Mouse (Mus musculus) heart, postnatal 0 days (tissue): ENCODE measurements around the gene Ric3. TPM values are rescaled to one million over a fixed set of nuclear protein-coding genes. Genes with fewer than 3 reads are reported as not detected.
A peak's percentile ranks its signal among the peaks of the same experiment; 100 is the strongest.

Experiments
- ATAC-seq: fragments of 200-750 bp; cut with Nextera tagmentation; 2 replicates; pipeline ENCODE4 v1.8.0; 2017; ENCODE audit warnings: low read depth, moderate number of reproducible peaks, moderate library complexity; ENCODE audit not compliant: insufficient read depth
- DNase-seq: peaks from one replicate; pipeline ENCODE4 v3.0.0-alpha.2; 2016; ENCODE audit warnings: low spot score
- H3K27ac ChIP-seq: fragments of 300-500 bp; sonication (generic); 2 replicates; pipeline ENCODE4 v1.5.1; 2014; ENCODE audit warnings: low read depth, mild to moderate bottlenecking
- H3K27me3 ChIP-seq: fragments of 300-500 bp; sonication (generic); 2 replicates; pipeline ENCODE4 v1.6.1; 2014; ENCODE audit warnings: low read length, mixed read lengths; ENCODE audit not compliant: control insufficient read depth, insufficient read depth
- H3K36me3 ChIP-seq: fragments of 300-500 bp; sonication (generic); replicated peaks from 2 replicates; pipeline ENCODE4 v1.6.1; 2014; ENCODE audit warnings: low read length, mixed read lengths; ENCODE audit not compliant: control insufficient read depth, insufficient read depth
- H3K4me1 ChIP-seq: fragments of 300-500 bp; sonication (generic); 2 replicates; pipeline ENCODE4 v1.6.1; 2014; ENCODE audit warnings: antibody characterized with exemption; ENCODE audit not compliant: control insufficient read depth, insufficient read depth
- H3K4me2 ChIP-seq: fragments of 300-500 bp; sonication (generic); 2 replicates; pipeline ENCODE4 v1.6.1; 2014; ENCODE audit warnings: low read depth, mild to moderate bottlenecking, low read length, moderate library complexity
- H3K4me3 ChIP-seq: fragments of 300-500 bp; sonication (generic); 2 replicates; pipeline ENCODE4 v1.5.1; 2014; ENCODE audit warnings: low read depth, low read length
- H3K9ac ChIP-seq: fragments of 300-500 bp; sonication (generic); replicated peaks from 2 replicates; pipeline ENCODE4 v1.6.1; 2014; ENCODE audit warnings: low read depth, low read length, mixed read lengths
- H3K9me3 ChIP-seq: fragments of 300-500 bp; sonication (generic); replicated peaks from 2 replicates; pipeline ENCODE4 v1.6.1; 2016; ENCODE audit warnings: low read length; ENCODE audit not compliant: control insufficient read depth
- CTCF ChIP-seq: IDR thresholded peaks from 2 replicates; pipeline ENCODE4 v1.5.1; 2016; ENCODE audit warnings: antibody characterized with exemption, control low read depth, low read depth
- EP300 ChIP-seq: IDR thresholded peaks from 2 replicates; pipeline ENCODE4 v1.6.1; 2016; ENCODE audit warnings: antibody characterized with exemption, low read depth
- WGBS: fragments of 180-500 bp; shearing (Covaris S2); extraction: QIAGEN DNeasy Blood & Tissue Kit; methylation state at CpG from one replicate; pipeline ENCODE4 v1.1.7; 2014; 5-methylcytosine and 5-hydroxymethylcytosine counted together
- polyA plus RNA-seq: library from polyadenylated mRNA; unstranded; fragments of >200 nt; fragmentation: Nextera tagmentation; extraction: Ambion mirVana; gene quantifications from 2 replicates; pipeline ENCODE4 v1.2.1, GENCODE M21; 2015
- total RNA-seq: library from RNA; depleted of rRNA; stranded (reverse); fragments of >200 nt; gene quantifications from 2 replicates; pipeline ENCODE4 v1.2.3, GENCODE M21; 2014; ENCODE audit warnings: low replicate concordance

Ric3 gene
- total and polyA plus RNA-seq, 2 experiments from 2014 or later = 0.38 to 0.42 TPM

DNA sequence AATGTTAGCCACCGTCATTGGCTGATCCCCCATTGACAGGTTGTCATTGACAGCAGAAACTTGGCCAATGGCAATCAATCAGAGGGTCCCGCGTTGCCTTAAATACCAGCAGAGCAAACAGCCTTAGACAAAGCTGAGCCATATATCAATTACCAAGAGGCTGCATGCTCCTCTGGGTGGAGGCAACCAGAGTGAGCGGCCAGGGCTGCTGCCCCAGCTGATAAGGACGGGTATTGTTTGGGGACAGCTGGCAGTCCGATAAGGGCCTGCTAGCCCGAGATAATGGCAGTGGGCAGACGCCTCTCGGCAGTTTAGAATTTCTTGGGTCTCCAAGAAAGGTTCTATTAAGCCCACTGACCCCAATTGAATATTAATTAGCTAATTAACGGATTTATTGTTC, 31.8 kb upstream of the Ric3 start:
- no peak for TF ChIP-seq CTCF
- TF ChIP-seq EP300 = no peak
- no peak for ATAC-seq
- H3K9ac ChIP-seq = no peak overlapping the region
- H3K27ac ChIP-seq = no peak overlapping the region
- no peaks in the 10 kb centered on the region for H3K9me3 ChIP-seq
- H3K4me1 ChIP-seq = no peaks in the 10 kb centered on the region
- H3K27me3 ChIP-seq = no peaks in the 10 kb centered on the region
- DNase-seq = no peak
- H3K4me2 ChIP-seq = no peak overlapping the region
- H3K4me3 ChIP-seq = no peak overlapping the region
- no peaks in the 10 kb centered on the region for H3K36me3 ChIP-seq
- 8% methylated on average over 10 of the region's 10 CpGs for WGBS

DNA sequence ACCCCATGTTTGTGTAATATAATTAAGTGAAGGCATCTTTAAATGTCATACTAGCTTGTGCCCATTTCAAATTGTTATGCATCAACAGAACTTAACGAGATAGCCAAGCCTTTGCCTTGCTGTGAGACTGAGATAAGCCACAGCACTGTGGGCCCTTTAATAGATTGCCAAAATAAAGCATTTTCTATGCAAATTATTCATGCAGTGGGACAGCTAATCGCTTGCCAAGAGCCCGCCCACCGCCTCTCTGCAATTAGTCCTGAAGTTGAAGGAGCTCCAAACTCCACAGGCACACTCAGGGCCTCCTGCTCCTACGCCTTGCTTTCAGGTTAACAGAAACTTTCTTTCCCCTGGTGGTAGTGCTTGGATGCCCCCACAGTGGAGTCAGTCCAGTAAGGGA, 27.9 kb upstream of the Ric3 start:
- Histone ChIP-seq H3K4me1 (no peaks in the 10 kb centered on the region), H3K4me2 (no peak overlapping the region), H3K27me3 (no peaks in the 10 kb centered on the region), H3K36me3 (no peaks in the 10 kb centered on the region), H3K9ac (no peak overlapping the region), H3K27ac (no peak overlapping the region), H3K9me3 (no peaks in the 10 kb centered on the region), H3K4me3 (no peak overlapping the region)
- TF ChIP-seq CTCF (no peak), EP300 (no peak)
- ATAC-seq = no peak
- no peak for DNase-seq
- WGBS = 61% methylated on average over 5 of the region's 5 CpGs

DNA sequence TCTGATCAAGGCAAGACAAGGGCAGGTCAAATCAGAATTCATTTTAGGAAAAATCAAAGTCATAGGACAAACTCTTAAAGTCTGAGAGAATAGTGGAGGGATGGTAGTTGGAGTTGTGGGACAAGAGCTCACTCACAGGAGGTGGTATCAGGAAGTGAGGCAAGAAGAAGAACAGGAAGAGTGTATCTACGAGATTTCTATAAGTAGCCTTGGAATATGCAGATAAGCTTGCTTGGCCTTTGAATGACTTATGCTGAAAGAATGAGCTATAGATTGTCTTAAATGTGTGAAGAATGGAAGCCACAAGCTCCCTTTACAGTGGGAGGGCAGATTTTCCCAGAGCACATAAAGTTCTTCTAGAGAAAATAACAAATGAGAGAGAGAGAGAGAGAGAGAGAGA, 21.8 kb upstream of the Ric3 start:
- Histone ChIP-seq H3K27me3 (no peaks in the 10 kb centered on the region), H3K4me1 (no peaks in the 10 kb centered on the region), H3K27ac (no peak overlapping the region), H3K4me2 (no peak overlapping the region), H3K4me3 (no peak overlapping the region), H3K9ac (no peak overlapping the region), H3K36me3 (no peaks in the 10 kb centered on the region), H3K9me3 (no peaks in the 10 kb centered on the region)
- 11% methylated on average over 1 of the region's 1 CpGs for WGBS
- ATAC-seq (no peak), DNase-seq (no peak)
- TF ChIP-seq EP300 = no peak
- TF ChIP-seq CTCF = no peak

DNA sequence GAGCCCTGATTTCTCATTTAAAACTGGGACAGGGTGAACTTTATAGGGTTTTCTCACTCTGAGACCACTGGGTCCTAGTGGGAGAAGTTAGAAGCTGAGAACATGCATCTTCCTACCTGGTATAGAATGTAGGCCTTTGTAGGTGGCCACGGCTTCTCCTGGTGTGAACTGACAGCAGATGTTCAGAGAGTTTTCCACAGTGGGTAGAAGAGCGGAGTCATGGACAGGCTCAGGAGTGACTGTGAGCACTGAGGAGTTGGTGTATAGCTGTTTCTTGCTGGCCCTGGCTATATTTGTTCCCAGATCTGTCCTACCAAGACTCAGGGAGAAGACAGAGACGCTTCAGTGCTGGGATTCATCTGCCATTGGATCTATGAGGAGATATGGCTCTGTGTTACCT, 18.0 kb upstream of the Ric3 start:
- no peak for ATAC-seq
- Histone ChIP-seq H3K4me1 (no peaks in the 10 kb centered on the region), H3K4me3 (no peak overlapping the region), H3K27ac (no peak overlapping the region), H3K9ac (no peak overlapping the region), H3K36me3 (no peaks in the 10 kb centered on the region), H3K4me2 (no peak overlapping the region), H3K27me3 (no peaks in the 10 kb centered on the region), H3K9me3 (no peaks in the 10 kb centered on the region)
- TF ChIP-seq CTCF (no peak), EP300 (no peak)
- WGBS = 71% methylated on average over 3 of the region's 3 CpGs
- DNase-seq = no peak

DNA sequence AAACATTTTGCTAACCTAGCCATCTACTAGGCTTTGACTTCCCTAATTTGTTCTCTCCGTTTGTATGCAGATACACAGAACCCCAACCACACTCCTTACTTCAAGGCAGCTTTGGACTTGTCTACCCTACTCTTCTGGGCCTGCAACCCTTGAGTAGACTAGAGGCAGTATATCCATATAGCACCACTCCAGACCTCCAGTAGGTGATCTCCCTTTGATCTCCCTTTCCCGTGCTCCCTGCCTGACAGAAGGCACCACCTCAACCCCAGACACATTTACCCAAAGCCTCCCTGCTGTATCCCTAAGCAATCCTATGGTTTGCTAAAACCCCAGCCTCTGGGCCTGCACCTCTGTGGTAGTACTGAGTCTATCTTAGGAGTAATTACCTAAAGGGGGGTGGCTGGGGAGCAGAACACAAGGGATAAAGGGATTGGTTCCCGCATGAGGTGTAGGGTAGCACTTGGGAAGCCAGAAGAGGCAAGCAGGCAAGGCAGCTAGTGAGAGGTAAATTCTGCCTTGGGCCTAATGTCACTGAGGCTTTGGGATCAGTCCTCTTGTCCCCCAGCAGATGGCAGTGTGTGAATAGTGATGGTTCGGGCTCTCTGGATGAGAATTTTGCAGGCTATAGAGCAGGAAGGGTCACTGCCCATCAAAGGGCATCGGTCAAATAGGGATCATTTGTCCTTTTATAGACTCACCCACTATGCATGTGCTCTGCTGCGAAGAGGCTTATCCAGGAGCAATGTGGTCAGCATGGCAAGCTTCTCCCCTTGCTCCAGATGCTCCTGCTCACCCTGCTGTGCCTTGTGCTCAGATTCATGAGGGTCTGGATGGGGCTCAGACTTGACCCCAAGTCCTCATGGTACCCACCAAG, 15.3 kb upstream of the Ric3 start:
- H3K9ac ChIP-seq = no peak overlapping the region
- TF ChIP-seq EP300 (no peak), CTCF (peak; percentile 61)
- H3K4me3 ChIP-seq = no peak overlapping the region
- H3K4me1 ChIP-seq = no peaks in the 10 kb centered on the region
- H3K9me3 ChIP-seq = no peaks in the 10 kb centered on the region
- H3K27ac ChIP-seq = no peak overlapping the region
- H3K36me3 ChIP-seq = no peaks in the 10 kb centered on the region
- DNase-seq (no peak), ATAC-seq (no peak)
- no peaks in the 10 kb centered on the region for H3K27me3 ChIP-seq
- WGBS = 30% methylated on average over 6 of the region's 6 CpGs
- H3K4me2 ChIP-seq = no peak overlapping the region

DNA sequence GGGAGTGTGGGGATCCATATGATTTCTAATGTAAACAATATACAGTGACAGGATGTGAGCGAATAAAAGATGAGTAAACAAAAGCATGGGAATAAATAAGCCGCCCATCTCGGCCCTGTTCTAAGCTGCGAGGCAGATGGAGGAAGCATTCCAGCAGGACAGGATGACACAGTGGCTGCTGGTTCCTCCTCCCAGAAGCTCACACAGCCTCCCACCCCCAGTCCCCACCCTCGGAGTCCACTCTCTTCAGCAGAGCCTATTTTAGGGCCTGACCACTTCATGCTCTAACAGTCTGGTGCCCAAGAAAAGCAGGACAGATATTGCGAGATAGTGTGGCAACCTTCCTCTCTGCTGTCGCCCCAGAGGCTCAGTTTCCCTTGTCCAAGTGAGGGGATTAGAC, 14.1 kb upstream of the Ric3 start:
- 41% methylated on average over 7 of the region's 7 CpGs for WGBS
- no peaks in the 10 kb centered on the region for H3K27me3 ChIP-seq
- no peaks in the 10 kb centered on the region for H3K4me1 ChIP-seq
- no peaks in the 10 kb centered on the region for H3K9me3 ChIP-seq
- no peak overlapping the region for H3K27ac ChIP-seq
- no peaks in the 10 kb centered on the region for H3K36me3 ChIP-seq
- DNase-seq = no peak
- H3K4me3 ChIP-seq = no peak overlapping the region
- no peak for TF ChIP-seq CTCF
- no peak for TF ChIP-seq EP300
- no peak overlapping the region for H3K4me2 ChIP-seq
- ATAC-seq = no peak
- H3K9ac ChIP-seq = no peak overlapping the region
